Mouse (Mus musculus): ENCODE results near the gene Ccdc32.

DNA sequence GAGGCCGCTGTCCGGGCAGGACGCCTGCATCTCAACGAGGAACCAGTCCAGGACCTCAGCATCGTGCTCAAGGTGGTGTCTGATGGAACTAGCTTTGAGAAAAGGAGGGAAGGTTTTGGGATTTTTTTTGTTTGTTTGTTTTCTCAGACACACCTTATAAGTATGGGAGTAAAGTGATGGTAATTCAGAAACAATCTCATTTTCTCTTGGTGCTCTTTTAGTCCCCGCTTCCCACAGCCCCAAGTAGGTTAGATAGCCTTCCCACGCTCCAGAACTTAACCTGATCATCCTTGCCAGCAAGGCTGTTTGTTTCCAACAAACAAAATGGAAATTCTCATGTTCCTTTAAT lies 6.2 kb upstream of the Ccdc32 start:
- no peak for TF ChIP-seq POLR2A (IDR thresholded peaks at IDR 0.05; ENCODE audit: borderline replicate concordance, extremely low read depth, insufficient read depth, insufficient read length, poor library complexity, severe bottlenecking)
- TF ChIP-seq CTCF (IDR thresholded peaks at IDR 0.05; ENCODE audit: borderline replicate concordance, extremely low read depth, insufficient read depth, insufficient read length) = no peak

Measured in brain, embryonic 14.5 days (tissue).